Mouse (Mus musculus): ENCODE data around the gene A2m. TPM values are rescaled to one million over a fixed set of nuclear protein-coding genes. Genes with fewer than 3 reads are reported as not detected.

A2m gene
- polyA plus RNA-seq (2014; fragmentation: Nextera tagmentation; extraction: Ambion mirVana): 0.33 and 0.36 TPM in 2 replicates

GRCm38 (mm10) chr6:121635076-121635475 lies at the start of gene A2m:
A2m (plus strand) TSS chr6:121635376.
- Histone ChIP-seq H3K9me3 (ENCODE audit: control insufficient read depth, low read depth, low read length) (no peaks in the 10 kb centered on the region), H3K4me1 (ENCODE audit: control insufficient read depth, insufficient read depth, low read length) (no peaks in the 10 kb centered on the region), H3K36me3 (ENCODE audit: control insufficient read depth, insufficient read depth, low read length) (no peaks in the 10 kb centered on the region), H3K27me3 (ENCODE audit: control insufficient read depth, insufficient read depth, low read length) (no peaks in the 10 kb centered on the region), H3K27ac (ENCODE audit: low read length) (no peak within 1 kb of the TSS), H3K4me3 (ENCODE audit: low read depth, low read length) (no peak within 1 kb of the TSS), H3K9ac (replicated peaks; ENCODE audit: low read depth, low read length) (no peak within 1 kb of the TSS), H3K4me2 (replicated peaks; ENCODE audit: low read depth, low read length) (peak within 1 kb of the TSS; percentile 22)
- ATAC-seq (ENCODE audit: insufficient number of reproducible peaks, insufficient read depth, low FRiP score, low read depth): no peak
- WGBS: 88% methylated on average over 8 of the region's 8 CpGs

GRCm38 (mm10) chr6:121590131-121590530 lies 45.0 kb upstream of the A2m start:
- ATAC-seq (ENCODE audit: insufficient number of reproducible peaks, insufficient read depth, low FRiP score, low read depth): no peak
- 15% methylated on average over 1 of the region's 1 CpGs for WGBS

GRCm38 (mm10) chr6:121600927-121601326 lies 34.2 kb upstream of the A2m start:
- no peaks in the 10 kb centered on the region for H3K36me3 ChIP-seq (ENCODE audit: control insufficient read depth, insufficient read depth, low read length)
- no peak overlapping the region for H3K4me2 ChIP-seq (replicated peaks; ENCODE audit: low read depth, low read length)
- ATAC-seq (ENCODE audit: insufficient number of reproducible peaks, insufficient read depth, low FRiP score, low read depth): no peak
- H3K4me3 ChIP-seq (ENCODE audit: low read depth, low read length): no peak overlapping the region
- no peaks in the 10 kb centered on the region for H3K9me3 ChIP-seq (ENCODE audit: control insufficient read depth, low read depth, low read length)
- WGBS: 77% methylated on average over 1 of the region's 1 CpGs
- H3K4me1 ChIP-seq (ENCODE audit: control insufficient read depth, insufficient read depth, low read length): no peaks in the 10 kb centered on the region
- H3K27me3 ChIP-seq (ENCODE audit: control insufficient read depth, insufficient read depth, low read length): no peaks in the 10 kb centered on the region
- H3K27ac ChIP-seq (ENCODE audit: low read length): no peak overlapping the region
- no peak overlapping the region for H3K9ac ChIP-seq (replicated peaks; ENCODE audit: low read depth, low read length)

More at GRCm38 (mm10) chr6:121590131-121590530, 45.0 kb upstream of the A2m start:
- no peaks in the 10 kb centered on the region for H3K4me1 ChIP-seq (ENCODE audit: control insufficient read depth, insufficient read depth, low read length)
- no peak overlapping the region for H3K4me3 ChIP-seq (ENCODE audit: low read depth, low read length)
- no peak overlapping the region for H3K27ac ChIP-seq (ENCODE audit: low read length)
- H3K9ac ChIP-seq (replicated peaks; ENCODE audit: low read depth, low read length): no peak overlapping the region
- no peak overlapping the region for H3K4me2 ChIP-seq (replicated peaks; ENCODE audit: low read depth, low read length)
- H3K36me3 ChIP-seq (ENCODE audit: control insufficient read depth, insufficient read depth, low read length): no peaks in the 10 kb centered on the region
- no peaks in the 10 kb centered on the region for H3K27me3 ChIP-seq (ENCODE audit: control insufficient read depth, insufficient read depth, low read length)
- no peaks in the 10 kb centered on the region for H3K9me3 ChIP-seq (ENCODE audit: control insufficient read depth, low read depth, low read length)

- no peak for ATAC-seq (ENCODE audit: insufficient number of reproducible peaks, insufficient read depth, low FRiP score, low read depth)
- H3K36me3 ChIP-seq (ENCODE audit: control insufficient read depth, insufficient read depth, low read length): no peaks in the 10 kb centered on the region
- H3K4me2 ChIP-seq (replicated peaks; ENCODE audit: low read depth, low read length): no peak overlapping the region
- no peaks in the 10 kb centered on the region for H3K9me3 ChIP-seq (ENCODE audit: control insufficient read depth, low read depth, low read length)
- H3K27me3 ChIP-seq (ENCODE audit: control insufficient read depth, insufficient read depth, low read length): no peaks in the 10 kb centered on the region
- H3K9ac ChIP-seq (replicated peaks; ENCODE audit: low read depth, low read length): no peak overlapping the region
- no peak overlapping the region for H3K27ac ChIP-seq (ENCODE audit: low read length)
- H3K4me3 ChIP-seq (ENCODE audit: low read depth, low read length): no peak overlapping the region
- H3K4me1 ChIP-seq (ENCODE audit: control insufficient read depth, insufficient read depth, low read length): no peaks in the 10 kb centered on the region
These were observed 27.3 kb upstream of the A2m start for GRCm38 (mm10) chr6:121607861-121608260.

GRCm38 (mm10) chr6:121611796-121612195 lies 23.4 kb upstream of the A2m start:
- H3K9me3 ChIP-seq (ENCODE audit: control insufficient read depth, low read depth, low read length): no peaks in the 10 kb centered on the region
- H3K9ac ChIP-seq (replicated peaks; ENCODE audit: low read depth, low read length): no peak overlapping the region
- ATAC-seq (ENCODE audit: insufficient number of reproducible peaks, insufficient read depth, low FRiP score, low read depth): no peak
- H3K36me3 ChIP-seq (ENCODE audit: control insufficient read depth, insufficient read depth, low read length): no peaks in the 10 kb centered on the region
- WGBS: 38% methylated on average over 3 of the region's 3 CpGs
- no peak overlapping the region for H3K4me3 ChIP-seq (ENCODE audit: low read depth, low read length)
- H3K27me3 ChIP-seq (ENCODE audit: control insufficient read depth, insufficient read depth, low read length): no peaks in the 10 kb centered on the region
- H3K4me1 ChIP-seq (ENCODE audit: control insufficient read depth, insufficient read depth, low read length): no peaks in the 10 kb centered on the region
- no peak overlapping the region for H3K27ac ChIP-seq (ENCODE audit: low read length)
- H3K4me2 ChIP-seq (replicated peaks; ENCODE audit: low read depth, low read length): no peak overlapping the region

- Histone ChIP-seq H3K4me2 (replicated peaks; ENCODE audit: low read depth, low read length) (no peak overlapping the region), H3K27me3 (ENCODE audit: control insufficient read depth, insufficient read depth, low read length) (no peaks in the 10 kb centered on the region), H3K36me3 (ENCODE audit: control insufficient read depth, insufficient read depth, low read length) (no peaks in the 10 kb centered on the region), H3K9ac (replicated peaks; ENCODE audit: low read depth, low read length) (no peak overlapping the region), H3K27ac (ENCODE audit: low read length) (no peak overlapping the region), H3K9me3 (ENCODE audit: control insufficient read depth, low read depth, low read length) (no peaks in the 10 kb centered on the region), H3K4me3 (ENCODE audit: low read depth, low read length) (no peak overlapping the region), H3K4me1 (ENCODE audit: control insufficient read depth, insufficient read depth, low read length) (no peaks in the 10 kb centered on the region)
- WGBS: 28% methylated on average over 3 of the region's 3 CpGs
- ATAC-seq (ENCODE audit: insufficient number of reproducible peaks, insufficient read depth, low FRiP score, low read depth): no peak
These were observed 17.7 kb upstream of the A2m start for GRCm38 (mm10) chr6:121617476-121617875.

- Histone ChIP-seq H3K27me3 (ENCODE audit: control insufficient read depth, insufficient read depth, low read length) (no peaks in the 10 kb centered on the region), H3K9me3 (ENCODE audit: control insufficient read depth, low read depth, low read length) (no peaks in the 10 kb centered on the region), H3K4me1 (ENCODE audit: control insufficient read depth, insufficient read depth, low read length) (no peaks in the 10 kb centered on the region), H3K4me2 (replicated peaks; ENCODE audit: low read depth, low read length) (no peak overlapping the region), H3K36me3 (ENCODE audit: control insufficient read depth, insufficient read depth, low read length) (no peaks in the 10 kb centered on the region), H3K4me3 (ENCODE audit: low read depth, low read length) (no peak overlapping the region), H3K9ac (replicated peaks; ENCODE audit: low read depth, low read length) (no peak overlapping the region), H3K27ac (ENCODE audit: low read length) (no peak overlapping the region)
- ATAC-seq (ENCODE audit: insufficient number of reproducible peaks, insufficient read depth, low FRiP score, low read depth): no peak
- 66% methylated on average over 2 of the region's 2 CpGs for WGBS
These were observed 12.7 kb upstream of the A2m start for GRCm38 (mm10) chr6:121622525-121622924.

- Histone ChIP-seq H3K27me3 (ENCODE audit: control insufficient read depth, insufficient read depth, low read length) (no peaks in the 10 kb centered on the region), H3K4me2 (replicated peaks; ENCODE audit: low read depth, low read length) (no peak overlapping the region), H3K9ac (replicated peaks; ENCODE audit: low read depth, low read length) (no peak overlapping the region), H3K27ac (ENCODE audit: low read length) (no peak overlapping the region), H3K36me3 (ENCODE audit: control insufficient read depth, insufficient read depth, low read length) (no peaks in the 10 kb centered on the region), H3K4me3 (ENCODE audit: low read depth, low read length) (no peak overlapping the region), H3K9me3 (ENCODE audit: control insufficient read depth, low read depth, low read length) (no peaks in the 10 kb centered on the region), H3K4me1 (ENCODE audit: control insufficient read depth, insufficient read depth, low read length) (no peaks in the 10 kb centered on the region)
- 67% methylated on average over 13 of the region's 13 CpGs for WGBS
- no peak for ATAC-seq (ENCODE audit: insufficient number of reproducible peaks, insufficient read depth, low FRiP score, low read depth)
These were observed 656 bp upstream of the A2m start for GRCm38 (mm10) chr6:121634520-121634919.

GRCm38 (mm10) chr6:121635878-121636371 lies 749 bp downstream of the A2m start:
- peak overlapping the region; percentile 22 for H3K4me2 ChIP-seq (replicated peaks; ENCODE audit: low read depth, low read length)
- H3K4me3 ChIP-seq (ENCODE audit: low read depth, low read length): no peak overlapping the region
- H3K9me3 ChIP-seq (ENCODE audit: control insufficient read depth, low read depth, low read length): no peaks in the 10 kb centered on the region
- 7% methylated on average over 12 of the region's 12 CpGs for WGBS
- H3K27me3 ChIP-seq (ENCODE audit: control insufficient read depth, insufficient read depth, low read length): no peaks in the 10 kb centered on the region
- H3K27ac ChIP-seq (ENCODE audit: low read length): no peak overlapping the region
- no peak overlapping the region for H3K9ac ChIP-seq (replicated peaks; ENCODE audit: low read depth, low read length)
- no peaks in the 10 kb centered on the region for H3K36me3 ChIP-seq (ENCODE audit: control insufficient read depth, insufficient read depth, low read length)
- ATAC-seq (ENCODE audit: insufficient number of reproducible peaks, insufficient read depth, low FRiP score, low read depth): no peak
- no peaks in the 10 kb centered on the region for H3K4me1 ChIP-seq (ENCODE audit: control insufficient read depth, insufficient read depth, low read length)
